Mouse (Mus musculus) neural tube, embryonic 12.5 days (tissue): ENCODE measurements around the gene Phf21a. TPM values are rescaled to one million over a fixed set of nuclear protein-coding genes. Genes with fewer than 3 reads are reported as not detected.

Experiments used
- ATAC-seq: fragments of 200-750 bp; cut with Nextera tagmentation; 2 replicates; pipeline ENCODE4 v1.8.0; 2017; ENCODE audit warnings: low read depth, mild to moderate bottlenecking, moderate TSS enrichment, moderate library complexity; ENCODE audit not compliant: low FRiP score
- H3K27ac ChIP-seq: fragments of 300-500 bp; sonication (generic); 2 replicates; pipeline ENCODE4 v1.5.1; 2016
- H3K27me3 ChIP-seq: fragments of 300-500 bp; sonication (generic); replicated peaks from 2 replicates; pipeline ENCODE4 v1.6.1; 2016; ENCODE audit warnings: mild to moderate bottlenecking
- H3K36me3 ChIP-seq: fragments of 300-500 bp; sonication (generic); 2 replicates; pipeline ENCODE4 v1.6.1; 2016; ENCODE audit warnings: mild to moderate bottlenecking
- H3K4me1 ChIP-seq: fragments of 300-500 bp; sonication (generic); 2 replicates; pipeline ENCODE4 v1.6.1; 2016
- H3K4me2 ChIP-seq: fragments of 300-500 bp; sonication (generic); replicated peaks from 2 replicates; pipeline ENCODE4 v1.6.1; 2016; ENCODE audit warnings: mild to moderate bottlenecking
- H3K4me3 ChIP-seq: fragments of 300-500 bp; sonication (generic); 2 replicates; pipeline ENCODE4 v1.5.1; 2016
- H3K9ac ChIP-seq: fragments of 300-500 bp; sonication (generic); 2 replicates; pipeline ENCODE4 v1.6.1; 2016; ENCODE audit warnings: mild to moderate bottlenecking
- H3K9me3 ChIP-seq: fragments of 300-500 bp; sonication (generic); 2 replicates; pipeline ENCODE4 v1.6.1; 2016; ENCODE audit warnings: mild to moderate bottlenecking
- WGBS: fragments of 180-500 bp; shearing (Covaris S2); methylation state at CpG from one replicate; pipeline ENCODE4 v1.1.7; 2016; 5-methylcytosine and 5-hydroxymethylcytosine counted together
- polyA plus RNA-seq: library from polyadenylated mRNA; unstranded; fragments of >200 nt; fragmentation: Nextera tagmentation; extraction: Ambion mirVana; gene quantifications from 2 replicates; pipeline ENCODE4 v1.2.1, GENCODE M21; 2016

Phf21a gene
- polyA plus RNA-seq, 1 experiment from 2014 or later: 38.4 TPM

DNA sequence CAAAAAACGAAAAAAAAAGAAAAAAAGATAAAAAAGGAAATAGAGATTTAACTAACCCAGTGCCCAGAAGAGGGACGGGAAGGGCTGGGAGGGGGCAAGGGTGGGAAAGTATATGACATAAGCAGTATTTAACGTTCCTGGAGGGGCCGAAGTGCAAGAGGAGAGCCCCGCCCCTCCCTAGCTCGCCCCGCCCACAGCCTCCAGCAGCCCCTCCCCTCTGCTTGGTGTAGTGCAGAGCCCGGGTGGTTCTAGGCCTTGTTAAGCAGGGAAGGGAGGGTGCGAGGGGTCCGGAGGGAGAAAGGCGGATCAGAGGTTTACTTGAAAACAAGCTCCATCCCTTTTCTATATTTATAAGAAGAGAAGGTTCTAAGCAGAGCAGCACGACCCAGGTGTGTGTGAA lies 268.0 kb downstream of the Phf21a start:
- Histone ChIP-seq H3K9me3 (no peaks in the 10 kb centered on the region), H3K4me3 (no peak overlapping the region), H3K4me1 (peaks cover 3% of the 10 kb centered on the region; the same call in 1 of the 2 replicates), H3K36me3 (peaks cover 57% of the 10 kb centered on the region), H3K9ac (no peak overlapping the region), H3K27me3 (no peaks in the 10 kb centered on the region), H3K4me2 (no peak overlapping the region), H3K27ac (no peak overlapping the region)
- peak; percentile 30 for ATAC-seq
- 19% methylated on average over 12 of the region's 12 CpGs for WGBS

DNA sequence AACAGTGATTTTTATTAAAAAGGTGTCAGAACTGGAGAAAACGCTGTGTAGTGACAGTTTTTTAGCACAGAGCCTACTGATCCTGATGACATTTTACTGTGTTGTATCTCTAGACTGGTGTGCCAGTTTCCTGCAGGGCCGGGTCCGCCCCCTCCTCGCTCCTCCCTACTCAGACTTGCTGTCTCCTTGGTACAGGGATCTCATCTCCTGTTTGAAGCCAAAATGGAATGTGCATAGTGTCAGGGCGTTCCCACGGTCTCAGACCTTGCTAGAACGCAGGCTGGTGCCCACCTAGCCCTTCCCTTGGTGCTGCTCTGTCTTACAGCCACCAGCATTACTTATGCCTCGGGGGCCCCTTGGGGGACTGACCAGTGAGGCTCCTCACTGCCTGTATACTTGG lies 268.9 kb downstream of the Phf21a start:
- Histone ChIP-seq H3K4me3 (no peak overlapping the region), H3K36me3 (peaks cover 56% of the 10 kb centered on the region), H3K4me2 (no peak overlapping the region), H3K27ac (no peak overlapping the region), H3K27me3 (no peaks in the 10 kb centered on the region), H3K9ac (no peak overlapping the region), H3K9me3 (no peaks in the 10 kb centered on the region), H3K4me1 (peaks cover 3% of the 10 kb centered on the region; the same call in 1 of the 2 replicates)
- no peak for ATAC-seq
- WGBS: 90% methylated on average over 8 of the region's 8 CpGs

DNA sequence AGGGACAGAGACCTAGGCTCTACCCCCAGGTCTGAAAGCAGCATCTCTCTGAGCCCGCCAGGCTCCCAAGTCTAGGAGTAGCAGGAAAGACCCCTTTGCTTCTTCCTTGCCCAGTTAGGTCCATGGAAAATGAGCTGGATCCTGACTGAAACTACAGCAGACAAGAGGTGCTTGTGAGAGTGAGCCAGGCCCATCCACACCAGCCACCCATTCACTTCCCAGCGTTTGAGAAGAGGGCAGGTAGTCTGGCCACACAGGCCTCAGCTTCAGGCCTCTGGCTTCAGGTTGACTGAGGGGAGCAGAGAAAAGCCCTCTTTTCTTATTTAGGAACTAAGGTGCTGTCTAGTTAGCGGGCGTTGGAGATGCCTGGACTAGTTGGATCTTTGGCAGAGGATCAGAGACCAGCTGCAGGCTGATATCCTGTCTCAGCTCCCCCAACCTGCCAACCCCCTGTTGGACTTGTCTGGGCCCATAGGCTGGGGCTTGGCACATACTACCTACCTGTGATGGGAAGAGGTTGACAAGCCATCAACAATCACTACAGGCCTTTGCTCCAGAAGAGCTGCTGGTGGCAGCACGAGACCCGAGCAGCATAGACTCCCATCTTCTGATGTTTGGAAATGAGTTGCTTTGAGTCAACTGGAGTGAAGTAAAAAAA lies 269.8 kb downstream of the Phf21a start:
- Histone ChIP-seq H3K4me1 (peaks cover 3% of the 10 kb centered on the region; the same call in 1 of the 2 replicates), H3K4me2 (no peak overlapping the region), H3K27ac (no peak overlapping the region), H3K36me3 (peaks cover 49% of the 10 kb centered on the region), H3K9me3 (no peaks in the 10 kb centered on the region), H3K27me3 (no peaks in the 10 kb centered on the region), H3K4me3 (no peak overlapping the region), H3K9ac (no peak overlapping the region)
- 94% methylated on average over 6 of the region's 6 CpGs for WGBS
- ATAC-seq: no peak

- Histone ChIP-seq H3K4me1 (peaks cover 3% of the 10 kb centered on the region; the same call in 1 of the 2 replicates), H3K27ac (no peak overlapping the region), H3K36me3 (peaks cover 36% of the 10 kb centered on the region), H3K9ac (no peak overlapping the region), H3K4me3 (no peak overlapping the region), H3K27me3 (peaks cover 6% of the 10 kb centered on the region; the same call in 1 of the 2 replicates), H3K9me3 (no peaks in the 10 kb centered on the region), H3K4me2 (no peak overlapping the region)
- no peak for ATAC-seq
- 96% methylated on average over 4 of the region's 4 CpGs for WGBS
These were observed 271.2 kb downstream of the Phf21a start for GRCm38 (mm10) chr2:92364086-92364485.

DNA sequence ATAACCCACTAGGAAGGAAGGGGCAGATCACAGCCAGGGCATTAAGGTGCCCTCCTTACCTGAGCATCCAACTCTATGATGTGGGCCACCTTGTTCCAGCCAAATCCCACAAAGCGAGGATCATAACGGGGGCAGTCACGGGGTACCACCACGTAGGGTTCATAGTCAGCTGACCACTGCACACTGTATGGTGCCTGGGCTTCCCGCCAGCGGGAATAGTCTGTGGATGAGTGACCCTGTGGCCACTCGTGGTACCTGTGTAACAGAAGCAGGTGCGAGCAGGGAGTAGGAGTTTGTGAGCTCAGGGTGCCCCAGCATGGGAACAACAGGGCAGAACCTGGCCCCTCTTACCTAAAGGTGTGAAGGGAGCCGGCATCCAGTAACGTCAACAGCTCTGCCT lies 272.7 kb downstream of the Phf21a start:
- Histone ChIP-seq H3K9me3 (no peaks in the 10 kb centered on the region), H3K27ac (no peak overlapping the region), H3K9ac (no peak overlapping the region), H3K27me3 (peaks cover 21% of the 10 kb centered on the region), H3K4me3 (no peak overlapping the region), H3K36me3 (peaks cover 23% of the 10 kb centered on the region), H3K4me1 (peaks cover 11% of the 10 kb centered on the region), H3K4me2 (no peak overlapping the region)
- no peak for ATAC-seq
- WGBS: 94% methylated on average over 10 of the region's 10 CpGs

DNA sequence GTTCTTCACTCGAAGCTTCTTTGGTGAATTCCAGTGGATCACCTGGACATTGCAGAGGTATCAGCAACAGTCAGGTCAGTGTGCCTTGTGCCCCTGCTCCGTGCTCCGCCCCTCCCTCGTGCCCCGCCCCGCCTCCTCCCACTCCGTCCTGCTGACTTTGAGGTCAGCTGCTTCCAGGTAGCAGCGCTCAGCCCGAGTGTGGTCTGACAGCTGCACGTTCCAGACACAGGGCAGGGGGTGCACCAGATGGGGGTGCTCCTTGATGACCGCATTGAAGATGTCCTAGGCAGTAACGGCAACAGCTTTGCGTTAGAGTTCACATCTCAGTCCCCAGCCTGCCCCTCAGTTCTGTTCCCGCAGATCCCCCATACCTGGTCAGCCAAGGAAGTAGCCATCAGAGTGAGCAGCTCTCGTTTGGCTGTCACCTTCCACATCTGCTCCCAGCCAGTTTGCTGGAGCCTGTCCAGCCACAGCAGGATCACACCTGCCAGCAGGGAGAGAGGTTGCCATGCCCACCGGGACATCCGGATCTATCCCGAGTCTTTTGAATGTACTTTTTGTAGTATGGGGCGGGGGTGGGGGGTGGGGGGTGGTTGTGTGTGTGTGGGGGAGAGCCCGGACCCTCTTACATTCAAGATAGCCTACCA lies 274.6 kb downstream of the Phf21a start:
- H3K4me3 ChIP-seq: no peak overlapping the region
- H3K4me1 ChIP-seq: peaks cover 27% of the 10 kb centered on the region
- H3K36me3 ChIP-seq: peaks cover 16% of the 10 kb centered on the region
- peaks cover 31% of the 10 kb centered on the region for H3K27me3 ChIP-seq
- ATAC-seq: no peak
- WGBS: 40% methylated on average over 20 of the region's 20 CpGs
- no peaks in the 10 kb centered on the region for H3K9me3 ChIP-seq
- no peak overlapping the region for H3K9ac ChIP-seq
- H3K4me2 ChIP-seq: no peak overlapping the region
- H3K27ac ChIP-seq: no peak overlapping the region

- Histone ChIP-seq H3K9ac (peak overlapping the region; percentile 42; the same call in 1 of the 2 replicates), H3K36me3 (no peaks in the 10 kb centered on the region), H3K27me3 (peaks cover 34% of the 10 kb centered on the region), H3K4me1 (peaks cover 31% of the 10 kb centered on the region), H3K27ac (no peak overlapping the region), H3K9me3 (no peaks in the 10 kb centered on the region), H3K4me3 (peak overlapping the region; percentile 33), H3K4me2 (peak overlapping the region; percentile 64)
- no peak for ATAC-seq
- WGBS: 12% methylated on average over 19 of the region's 19 CpGs
These were observed 277.5 kb downstream of the Phf21a start for GRCm38 (mm10) chr2:92370375-92370774.

DNA sequence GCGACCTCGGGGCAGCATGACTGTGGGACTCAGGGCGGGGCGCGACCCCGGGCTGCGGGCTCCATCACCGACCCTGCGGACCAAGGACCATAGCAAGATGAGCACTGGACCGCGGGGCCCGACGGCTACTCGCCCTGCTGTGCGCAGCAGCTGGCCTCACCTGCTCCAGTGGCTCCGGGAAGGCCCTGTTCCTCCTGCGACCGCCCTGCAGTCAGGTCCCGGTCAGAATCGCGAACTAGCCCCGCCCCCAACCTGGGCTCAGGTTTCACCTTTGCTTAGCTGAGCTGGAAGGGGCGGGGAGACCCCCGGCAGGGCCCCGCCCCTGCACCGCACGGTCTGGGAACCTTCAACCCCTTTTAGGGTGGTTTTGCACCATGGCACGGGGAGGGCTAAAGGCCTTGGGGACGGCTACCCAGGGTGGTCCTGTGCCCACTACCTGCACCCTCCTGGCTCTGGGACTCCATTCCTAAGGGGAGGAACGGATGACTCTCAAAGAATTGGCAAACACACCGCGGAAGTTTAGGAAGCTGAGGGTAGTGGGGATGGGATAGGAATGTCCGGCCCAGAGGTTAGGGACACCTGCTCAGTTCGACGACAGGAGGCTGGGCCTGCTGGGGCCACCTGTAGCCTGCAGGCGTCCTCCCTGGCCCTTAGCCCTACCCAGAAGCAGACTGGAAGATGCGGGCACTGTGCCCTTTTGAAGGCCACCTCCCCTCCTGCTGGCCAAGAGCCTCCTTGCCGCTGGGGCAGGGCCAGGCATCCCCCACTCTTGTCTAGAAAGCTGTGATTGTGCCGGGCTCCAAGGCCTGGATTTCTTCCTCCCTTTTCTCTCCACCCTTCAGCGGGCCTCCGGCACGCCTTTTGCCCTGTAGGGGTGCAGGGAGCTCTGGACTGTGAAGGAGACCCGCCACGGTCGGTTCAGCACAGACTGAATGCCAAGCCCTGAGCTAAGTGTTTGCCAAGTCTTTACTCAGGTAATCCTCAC lies 278.2 kb downstream of the Phf21a start:
- ATAC-seq: no peak
- Histone ChIP-seq H3K27me3 (peaks cover 34% of the 10 kb centered on the region), H3K4me3 (peak overlapping the region; percentile 33), H3K27ac (no peak overlapping the region), H3K4me2 (peak overlapping the region; percentile 64), H3K9me3 (no peaks in the 10 kb centered on the region), H3K4me1 (peaks cover 37% of the 10 kb centered on the region), H3K9ac (peak overlapping the region; percentile 42; the same call in 1 of the 2 replicates), H3K36me3 (no peaks in the 10 kb centered on the region)
- 3% methylated on average over 45 of the region's 45 CpGs for WGBS

DNA sequence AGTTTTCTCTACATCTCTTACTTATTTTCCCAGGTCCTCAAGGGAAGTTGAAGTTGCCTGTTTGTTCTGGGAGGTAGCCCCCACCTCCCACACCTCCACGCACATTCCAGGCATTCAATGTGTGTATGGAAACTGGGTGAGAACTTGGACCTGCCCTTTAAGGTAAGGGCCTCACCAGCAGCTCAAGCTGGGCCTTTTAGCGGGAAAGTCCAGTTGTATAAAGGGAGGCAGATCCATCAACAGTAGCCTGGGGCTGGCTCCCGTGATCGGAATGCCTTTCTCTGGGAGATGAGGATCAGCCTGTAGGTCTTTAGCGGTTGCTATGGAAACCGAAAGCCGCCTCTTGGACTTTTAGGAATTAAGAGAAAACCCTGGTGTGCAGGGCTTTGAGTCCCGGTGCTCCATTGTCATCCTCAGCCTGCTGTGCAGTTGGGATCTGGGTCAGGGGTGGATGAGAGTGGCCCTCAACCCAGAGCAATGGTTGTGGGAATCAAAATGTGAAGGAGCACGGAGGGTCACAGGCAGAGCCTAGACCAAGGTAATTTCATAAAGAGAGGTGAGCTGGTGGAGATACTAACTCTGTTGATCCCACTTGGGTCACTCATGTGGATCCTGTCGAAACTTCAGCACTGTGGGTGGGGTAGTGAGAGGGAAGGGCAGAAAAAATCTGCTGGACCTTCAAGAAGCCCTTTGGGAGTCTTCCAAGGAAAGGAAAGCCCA lies 279.2 kb downstream of the Phf21a start:
- ATAC-seq: no peak
- Histone ChIP-seq H3K27ac (no peak overlapping the region), H3K9ac (no peak overlapping the region), H3K4me3 (no peak overlapping the region), H3K9me3 (no peaks in the 10 kb centered on the region), H3K4me1 (peaks cover 42% of the 10 kb centered on the region), H3K4me2 (peak overlapping the region; percentile 64), H3K27me3 (peaks cover 34% of the 10 kb centered on the region), H3K36me3 (peaks cover 2% of the 10 kb centered on the region; the same call in 1 of the 2 replicates)
- WGBS: 16% methylated on average over 10 of the region's 10 CpGs

GRCm38 (mm10) chr2:92372767-92373436 lies 280.0 kb downstream of the Phf21a start:
- no peaks in the 10 kb centered on the region for H3K9me3 ChIP-seq
- H3K27me3 ChIP-seq: peaks cover 34% of the 10 kb centered on the region
- no peak overlapping the region for H3K4me3 ChIP-seq
- no peak overlapping the region for H3K27ac ChIP-seq
- peaks cover 42% of the 10 kb centered on the region for H3K4me1 ChIP-seq
- peaks cover 9% of the 10 kb centered on the region for H3K36me3 ChIP-seq
- 0 out of 2 replicates have a peak overlapping the region, but pooled peaks have one; percentile 4 for H3K4me2 ChIP-seq
- no peak for ATAC-seq
- H3K9ac ChIP-seq: no peak overlapping the region
- 41% methylated on average over 9 of the region's 9 CpGs for WGBS

DNA sequence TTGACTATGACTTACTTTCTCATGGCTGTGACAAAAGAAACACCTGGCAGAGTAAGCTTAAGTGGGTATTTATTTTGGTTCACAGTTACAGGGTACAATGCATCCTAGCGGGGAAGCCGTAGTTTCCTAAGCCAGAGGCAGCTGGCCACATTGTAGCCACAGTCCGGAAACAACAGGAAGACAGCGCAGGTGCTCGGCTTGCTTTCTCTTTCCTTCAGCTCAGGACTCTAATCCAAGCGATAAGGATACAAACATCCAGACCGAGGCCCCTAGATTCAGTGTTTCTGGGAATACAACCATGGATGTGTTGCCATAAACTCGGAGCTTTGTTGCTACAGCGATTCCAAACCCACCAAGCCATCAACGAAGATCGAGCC lies 280.5 kb downstream of the Phf21a start:
- Histone ChIP-seq H3K4me2 (no peak overlapping the region), H3K9ac (no peak overlapping the region), H3K4me3 (no peak overlapping the region), H3K36me3 (peaks cover 14% of the 10 kb centered on the region), H3K27ac (no peak overlapping the region), H3K4me1 (peaks cover 42% of the 10 kb centered on the region), H3K9me3 (no peaks in the 10 kb centered on the region), H3K27me3 (peaks cover 32% of the 10 kb centered on the region)
- ATAC-seq: no peak
- 79% methylated on average over 11 of the region's 11 CpGs for WGBS
